In the genomic region with DNA sequence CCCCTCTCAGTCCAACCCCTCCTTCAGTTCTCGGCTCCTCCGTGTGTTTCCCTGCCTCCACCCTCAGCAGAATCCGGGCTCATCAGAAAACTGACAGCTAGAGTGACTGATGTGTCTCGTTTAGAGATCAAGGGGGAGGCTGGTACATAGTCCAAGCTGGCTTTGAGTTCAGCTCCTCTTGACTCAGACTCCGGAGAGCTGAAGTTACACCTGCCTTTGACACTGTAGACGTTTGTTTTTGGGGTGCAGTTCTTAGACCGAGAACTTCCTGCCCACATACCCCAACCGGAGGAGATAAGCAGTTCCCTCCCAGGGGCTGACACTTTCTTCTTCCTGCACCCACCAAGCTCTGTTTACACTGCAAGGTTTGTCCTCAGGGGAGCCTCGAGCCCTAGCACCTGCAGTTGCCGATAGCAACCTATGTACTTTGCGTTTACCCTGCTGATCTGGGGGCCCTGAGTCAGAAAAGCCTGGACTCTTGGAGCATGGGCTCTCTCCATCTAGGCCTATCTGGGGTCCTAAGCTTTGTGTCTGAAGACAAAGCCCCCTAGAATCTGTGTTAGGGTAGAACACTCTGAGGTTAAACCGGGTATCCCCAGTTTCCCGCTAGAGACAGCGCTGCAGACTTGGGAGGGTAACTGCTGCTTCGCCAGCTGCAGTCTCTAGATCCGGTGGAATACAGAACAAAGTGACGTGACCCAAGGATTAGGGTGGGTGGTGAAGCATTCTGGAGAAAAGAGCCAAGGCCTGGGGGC, we compare ENCODE assay signal across 8 mouse cellular contexts. TPM values are rescaled to one million over a fixed set of nuclear protein-coding genes. Genes with fewer than 3 reads are reported as not detected.
A peak's percentile ranks its signal among the peaks of the same experiment; 100 is the strongest.
DNase-seq lines count a peak whose midpoint lies in the region; ATAC-seq and TF ChIP-seq lines count a peak whose summit lies in the region.

No protein-coding gene starts in this region.

- ATAC-seq in heart, embryonic 15.5 days (replicated peaks; ENCODE audit: insufficient number of reproducible peaks, insufficient read depth, low FRiP score, low read depth) = peak; percentile 20; the same call in 1 of the 2 replicates

- no peaks in the 10 kb centered on the region for H3K79me2 ChIP-seq in CH12.LX (replicated peaks; ENCODE audit: control insufficient read depth, extremely low read depth, insufficient read depth, poor library complexity, severe bottlenecking)

- DNase-seq in CH12.LX (ENCODE audit: extremely low read depth) = no peak
- peak; percentile 45 for DNase-seq in c-Kit-negative CD71-positive TER-119-positive erythroid progenitor cells, embryonic 14.5 days (ENCODE audit: low read depth, low spot score)
- DNase-seq in kidney, postnatal 36 days = peak; percentile 45 to 73
- DNase-seq in mesoderm, embryonic 11.5 days (ENCODE audit: low read depth, low spot score) = peak; percentile 32
- peak; percentile 79 for DNase-seq in splenic B cell, adult 2 months (ENCODE audit: low read depth, low spot score)
- no peak for DNase-seq in layer of hippocampus, adult 9-11 months
- no peak for DNase-seq in cerebellum, adult 11 months

- no peaks in the 10 kb centered on the region for H3K27me3 ChIP-seq in CH12.LX (replicated peaks)
- peaks cover 9% of the 10 kb centered on the region for H3K27me3 ChIP-seq in heart, embryonic 15.5 days
- no peaks in the 10 kb centered on the region for H3K27me3 ChIP-seq in splenic B cell, adult 2 months (ENCODE audit: control insufficient read depth, insufficient read depth, low read length, poor library complexity, severe bottlenecking)

- H3K9me3 ChIP-seq in CH12.LX (replicated peaks; ENCODE audit: low read length) = peaks cover 3% of the 10 kb centered on the region
- H3K9me3 ChIP-seq in heart, embryonic 15.5 days (replicated peaks) = no peaks in the 10 kb centered on the region

- dilution Hi-C loops in CH12.LX (cut with MboI; ENCODE audit: extremely low pct_ligation_motif_present, extremely low pct_unique_long_range_greater_than_20kb, low sequenced_read_pairs) = no loop called here

- H3K4me1 ChIP-seq in CH12.LX (ENCODE audit: control insufficient read depth in 1 of 2, insufficient read depth in 2 of 2) = peaks cover 7 to 76% of the 10 kb centered on the region in 2 experiments
- H3K4me1 ChIP-seq in heart, embryonic 15.5 days (replicated peaks) = peaks cover 43% of the 10 kb centered on the region

- TF ChIP-seq POLR2A in CH12.LX (IDR thresholded peaks at IDR 0.05; ENCODE audit: low read depth, low read length) = no peak

- no peaks in the 10 kb centered on the region for H3K36me3 ChIP-seq in CH12.LX (replicated peaks in 1 of 2; ENCODE audit: control insufficient read depth in 1 of 2, insufficient read depth in 1 of 2, low read length in 1 of 2)
- no peaks in the 10 kb centered on the region for H3K36me3 ChIP-seq in heart, embryonic 15.5 days
- H3K36me3 ChIP-seq in splenic B cell, adult 2 months (ENCODE audit: control insufficient read depth, insufficient read depth, low read length, poor library complexity, severe bottlenecking) = no peaks in the 10 kb centered on the region

- 0 out of 2 replicates have a peak overlapping the region, but pooled peaks have one; percentile 2 for H3K27ac ChIP-seq in CH12.LX (ENCODE audit: insufficient read depth, low read depth)
- H3K27ac ChIP-seq in heart, embryonic 15.5 days = peak overlapping the region; percentile 40

- H3K4me3 ChIP-seq in CH12.LX (replicated peaks in 1 of 3; ENCODE audit: low read depth in 2 of 3, low read length in 2 of 3, poor library complexity in 1 of 3) = peak overlapping the region; percentile 28 to 67 (median 36)
- H3K4me3 ChIP-seq in heart, embryonic 15.5 days = peak overlapping the region; percentile 77

- TF ChIP-seq EP300 in CH12.LX (IDR thresholded peaks at IDR 0.05; ENCODE audit: low read length) = no peak

- in situ Hi-C loops in CH12.LX (cut with MboI; ENCODE audit: low pct_ligation_motif_present, low pct_unique_long_range_greater_than_20kb, low sequenced_read_pairs) = no loop called here

- H3K4me2 ChIP-seq in CH12.LX (ENCODE audit: insufficient read depth, low read depth, poor library complexity, severe bottlenecking) = peak overlapping the region; percentile 47
- H3K4me2 ChIP-seq in heart, embryonic 15.5 days = peak overlapping the region; percentile 98

- no peak for TF ChIP-seq CTCF in CH12.LX (conservative IDR thresholded peaks at IDR 0.05 in 1 of 2, IDR thresholded peaks at IDR 0.05 in 1 of 2; ENCODE audit: low read depth in 2 of 2, low read length in 2 of 2)

- WGBS in heart, embryonic 15.5 days = 5% methylated on average over 17 of the region's 17 CpGs

- TF ChIP-seq RAD21 in CH12.LX (IDR thresholded peaks at IDR 0.05; ENCODE audit: low read depth, low read length) = no peak

- H3K9ac ChIP-seq in CH12.LX (ENCODE audit: insufficient read depth, low read depth) = 0 out of 2 replicates have a peak overlapping the region, but pooled peaks have one; percentile 30
- H3K9ac ChIP-seq in heart, embryonic 15.5 days = peak overlapping the region; percentile 73

TF ChIP-seq in CH12.LX, 34 proteins besides CTCF, POLR2A, EP300 and RAD21:
- no peak for TF ChIP-seq ELF1 (IDR thresholded peaks at IDR 0.05; ENCODE audit: low read depth, low read length)
- no peak for TF ChIP-seq GABPA (IDR thresholded peaks at IDR 0.05; ENCODE audit: insufficient replicate concordance, low read depth, low read length)
- no peak for TF ChIP-seq ZC3H11A (IDR thresholded peaks at IDR 0.05; ENCODE audit: low read depth, low read length)
- TF ChIP-seq MAX (IDR thresholded peaks at IDR 0.05; ENCODE audit: low read length) = no peak
- TF ChIP-seq IRF4 (IDR thresholded peaks at IDR 0.05; ENCODE audit: low read depth, low read length) = no peak
- TF ChIP-seq MAZ (IDR thresholded peaks at IDR 0.05; ENCODE audit: low read depth, low read length) = 0 out of 2 replicates have a peak, but pooled peaks have one; percentile 39
- peak; percentile 70 for TF ChIP-seq SIN3A (IDR thresholded peaks at IDR 0.05; ENCODE audit: low read length)
- no peak for TF ChIP-seq ETS1 (conservative IDR thresholded peaks at IDR 0.05; ENCODE audit: low read depth, low read length)
- no peak for TF ChIP-seq KAT2A (IDR thresholded peaks at IDR 0.05; ENCODE audit: insufficient replicate concordance, low read length)
- TF ChIP-seq JUND (conservative IDR thresholded peaks at IDR 0.05; ENCODE audit: low read depth, low read length) = no peak
- TF ChIP-seq TBP (conservative IDR thresholded peaks at IDR 0.05; ENCODE audit: low read depth, low read length) = no peak
- no peak for TF ChIP-seq MEF2A (IDR thresholded peaks at IDR 0.05; ENCODE audit: borderline replicate concordance, low read depth, low read length)
- TF ChIP-seq POLR2AphosphoS2 (IDR thresholded peaks at IDR 0.05; ENCODE audit: low read depth, low read length) = no peak
- TF ChIP-seq UBTF (IDR thresholded peaks at IDR 0.05; ENCODE audit: low read depth, low read length) = no peak
- 0 out of 2 replicates have a peak, but pooled peaks have one; percentile 43 for TF ChIP-seq MXI1 (IDR thresholded peaks at IDR 0.05; ENCODE audit: low read depth, low read length)
- no peak for TF ChIP-seq NRF1 (IDR thresholded peaks at IDR 0.05; ENCODE audit: low read depth, low read length)
- no peak for TF ChIP-seq USF2 (conservative IDR thresholded peaks at IDR 0.05; ENCODE audit: low read depth, low read length)
- no peak for TF ChIP-seq PAX5 (IDR thresholded peaks at IDR 0.05; ENCODE audit: low read length)
- no peak for TF ChIP-seq CHD2 (IDR thresholded peaks at IDR 0.05; ENCODE audit: low read length)
- TF ChIP-seq ZKSCAN1 (IDR thresholded peaks at IDR 0.05; ENCODE audit: borderline replicate concordance, low read depth, low read length) = no peak
TF ChIP-seq in CH12.LX: peak in this region for 3.

RNA-seq across cellular contexts. Expression of a gene that starts 1.1 kb away (rescaled TPM):
- total RNA-seq in CH12.LX (2012; rRNA removed) = 1.7 and 1.9 TPM in 2 replicates
- total RNA-seq in CH12.LX (2014; rRNA removed) = 0.35 and 0.39 TPM in 2 replicates
- polyA plus RNA-seq in CH12.LX (2012; ENCODE audit: insufficient read length, low read depth) = 0.44 and 0.76 TPM in 2 replicates
- polyA plus RNA-seq in heart, embryonic 15.5 days (2015; fragmentation: Nextera tagmentation; extraction: Ambion mirVana) = 8.8 and 12.1 TPM in 2 replicates

RNA-seq across cellular contexts. Expression of a gene that starts 21.9 kb away (rescaled TPM):
- total RNA-seq in CH12.LX (2012; rRNA removed) (not detected in 2 replicates), CH12.LX (2014; rRNA removed) (not detected in 2 replicates)
- polyA plus RNA-seq in CH12.LX (2012; ENCODE audit: insufficient read length, low read depth) = not detected in 2 replicates
- polyA plus RNA-seq in heart, embryonic 15.5 days (2015; fragmentation: Nextera tagmentation; extraction: Ambion mirVana) = not detected in 2 replicates

RNA-seq across cellular contexts. Expression of a gene that starts 58.9 kb away (rescaled TPM):
- 24.5 and 29.0 TPM in 2 replicates for total RNA-seq in CH12.LX (2012; rRNA removed)
- 35.6 and 39.3 TPM in 2 replicates for total RNA-seq in CH12.LX (2014; rRNA removed)
- polyA plus RNA-seq in CH12.LX (2012; ENCODE audit: insufficient read length, low read depth) = 25.8 and 29.3 TPM in 2 replicates
- polyA plus RNA-seq in heart, embryonic 15.5 days (2015; fragmentation: Nextera tagmentation; extraction: Ambion mirVana) = 23.4 and 30.7 TPM in 2 replicates

Comparison
In these comparisons a context has a peak if more than half of its experiments do, and no peak if none do; other contexts are left out.
1. DNase-seq: peak in c-Kit-negative CD71-positive TER-119-positive erythroid progenitor cells, embryonic 14.5 days (single experiment), kidney, postnatal 36 days (2 of 2), mesoderm, embryonic 11.5 days (single experiment) and splenic B cell, adult 2 months (single experiment); none in CH12.LX (single experiment), layer of hippocampus, adult 9-11 months (single experiment) and cerebellum, adult 11 months (single experiment).